Mouse (Mus musculus) liver, adult 2 months (tissue): ENCODE measurements around the gene Hamp2.

Experiments used
- CTCF ChIP-seq: fragments of 200-500 bp; IDR thresholded peaks from 2 replicates; pipeline ENCODE4 v1.5.1; 2011; ENCODE audit warnings: low read depth, low read length, control low read depth
- POLR2A ChIP-seq: fragments of 200-500 bp; IDR thresholded peaks from 2 replicates; pipeline ENCODE4 v1.6.1; 2011; ENCODE audit warnings: low read length, control low read depth; ENCODE audit not compliant: insufficient read depth; ENCODE audit errors: extremely low read depth

GRCm38 (mm10) chr7:30917219-30917618 is 7.3 kb downstream of the Hamp2 start:
- TF ChIP-seq POLR2A: no peak
- TF ChIP-seq CTCF: no peak
